Mouse (Mus musculus) small intestine, adult 10 weeks (tissue): ENCODE data around the gene Epgn. TPM values are rescaled to one million over a fixed set of nuclear protein-coding genes. Genes with fewer than 3 reads are reported as not detected.

Source experiments
- polyA plus RNA-seq: library from polyadenylated mRNA; stranded (reverse); fragments of 350-450 nt; fragmentation: Illumina TruSeq; extraction: RNeasy Lipid Tissue Mini Kit (QIAGEN cat#74804); gene quantifications from one replicate; pipeline ENCODE4 v1.2.3, GENCODE M21; 2014; ENCODE audit warnings: low replicate concordance

Epgn gene
- not detected for polyA plus RNA-seq

DNA sequence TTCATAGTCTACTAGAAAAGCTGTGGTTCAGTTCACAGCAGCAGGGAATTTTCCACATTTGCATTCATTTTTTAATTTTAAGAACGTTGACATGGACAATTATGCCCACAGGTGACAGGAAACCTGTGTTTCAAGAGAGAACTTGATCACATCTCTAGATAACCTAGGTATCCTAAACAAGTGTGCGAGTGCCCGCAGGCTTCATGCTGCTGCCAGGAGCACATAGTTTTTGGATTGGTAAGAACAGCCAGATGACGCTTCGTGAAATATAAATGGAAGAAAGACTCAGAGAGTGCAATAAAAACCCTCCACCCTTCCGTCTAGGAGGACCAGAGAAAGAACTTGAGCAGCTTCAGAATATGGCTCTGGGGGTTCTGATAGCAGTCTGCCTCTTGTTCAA lies at the start of gene Epgn:
Epgn (plus strand) TSS at position 301 of the 400 bp plus-strand sequence.

GRCm38 (mm10) chr5:91074450-91074950 lies 47.2 kb downstream of the Epgn start, which contains the start of gene Ereg:
Gene Ereg, plus strand, starts transcription at chr5:91074622.

Other genes starting within 250 kb of the Epgn start
- not detected for gene Cxcl3, start 241.4 kb upstream of the Epgn start, polyA plus RNA-seq
- gene Cxcl15, start 232.9 kb upstream of the Epgn start, polyA plus RNA-seq: 2.3 TPM
- 0.85 TPM for gene Cxcl1, start 136.2 kb upstream of the Epgn start, polyA plus RNA-seq
- gene Cxcl2, start 123.6 kb upstream of the Epgn start, polyA plus RNA-seq: 1.2 TPM
- gene Mthfd2l, start 96.3 kb upstream of the Epgn start, polyA plus RNA-seq: 39.7 TPM
- gene Ereg, start 47.2 kb downstream of the Epgn start, polyA plus RNA-seq: 11.6 TPM
- 15.1 TPM for gene Areg, start 112.1 kb downstream of the Epgn start, polyA plus RNA-seq